Mouse (Mus musculus) lung, adult 2 months (tissue): ENCODE data around the gene Klf16.

Experiments
- CTCF ChIP-seq: fragments of 200-500 bp; IDR thresholded peaks from 2 replicates; pipeline ENCODE4 v1.5.1; 2011; ENCODE audit warnings: mild to moderate bottlenecking, low read length, control low read depth; ENCODE audit not compliant: insufficient read depth
- POLR2A ChIP-seq: fragments of 200-500 bp; IDR thresholded peaks from 2 replicates; pipeline ENCODE4 v1.6.1; 2011; ENCODE audit warnings: low read depth, mild to moderate bottlenecking, control low read depth, low read length, borderline replicate concordance; ENCODE audit errors: extremely low read depth

GRCm38 (mm10) chr10:80533704-80534103 is 43.4 kb downstream of the Klf16 start:
- TF ChIP-seq CTCF, result no peak
- TF ChIP-seq POLR2A, result no peak
